Mouse (Mus musculus) kidney, embryonic 16.5 days (tissue): ENCODE results near the gene Usf2. TPM values are rescaled to one million over a fixed set of nuclear protein-coding genes. Genes with fewer than 3 reads are reported as not detected.
A peak's percentile ranks its signal among the peaks of the same experiment; 100 is the strongest.

ENCODE experiments used
- ATAC-seq: fragments of 200-750 bp; cut with Nextera tagmentation; 2 replicates; pipeline ENCODE4 v1.8.0; 2017; ENCODE audit warnings: moderate TSS enrichment; ENCODE audit not compliant: low FRiP score, low TSS enrichment
- H3K27ac ChIP-seq: fragments of 300-500 bp; sonication (generic); 2 replicates; pipeline ENCODE4 v1.5.1; 2014; ENCODE audit warnings: low read length
- H3K27me3 ChIP-seq: fragments of 300-500 bp; sonication (generic); 2 replicates; pipeline ENCODE4 v1.6.1; 2014; ENCODE audit warnings: low read length, control low read depth, mixed read lengths; ENCODE audit not compliant: insufficient read depth
- H3K36me3 ChIP-seq: fragments of 300-500 bp; sonication (generic); 2 replicates; pipeline ENCODE4 v1.6.1; 2014; ENCODE audit warnings: low read length, control low read depth, mixed read lengths; ENCODE audit not compliant: insufficient read depth
- H3K4me1 ChIP-seq: fragments of 300-500 bp; sonication (generic); 2 replicates; pipeline ENCODE4 v1.6.1; 2014; ENCODE audit warnings: low read length, control low read depth, mixed read lengths; ENCODE audit not compliant: insufficient read depth
- H3K4me2 ChIP-seq: fragments of 300-500 bp; sonication (generic); replicated peaks from 2 replicates; pipeline ENCODE4 v1.6.1; 2014; ENCODE audit warnings: low read depth, low read length
- H3K4me3 ChIP-seq: fragments of 300-500 bp; sonication (generic); 2 replicates; pipeline ENCODE4 v1.5.1; 2014; ENCODE audit warnings: mild to moderate bottlenecking, low read length
- H3K9ac ChIP-seq: fragments of 300-500 bp; sonication (generic); replicated peaks from 2 replicates; pipeline ENCODE4 v1.6.1; 2014; ENCODE audit warnings: low read length
- H3K9me3 ChIP-seq: fragments of 300-500 bp; sonication (generic); 2 replicates; pipeline ENCODE4 v1.6.1; 2016; ENCODE audit warnings: low read length, control low read depth
- WGBS: fragments of 180-500 bp; shearing (Covaris S2); extraction: QIAGEN DNeasy Blood & Tissue Kit; methylation state at CpG from one replicate; pipeline ENCODE4 v1.1.7; 2014; 5-methylcytosine and 5-hydroxymethylcytosine counted together
- polyA plus RNA-seq: library from polyadenylated mRNA; unstranded; fragments of >200 nt; fragmentation: Nextera tagmentation; extraction: Ambion mirVana; gene quantifications from 2 replicates; pipeline ENCODE4 v1.2.1, GENCODE M21; 2015

Usf2 gene
- 19.8 and 25.3 TPM in 2 replicates for polyA plus RNA-seq

- 0% methylated on average over 35 of the region's 82 CpGs for WGBS
- Histone ChIP-seq H3K36me3 (peaks cover 39% of the 10 kb centered on the region), H3K4me1 (peaks cover 22% of the 10 kb centered on the region), H3K4me2 (peak within 1 kb of the TSS; percentile 84), H3K27me3 (no peaks in the 10 kb centered on the region), H3K27ac (peak within 1 kb of the TSS; percentile 98), H3K9ac (peak within 1 kb of the TSS; percentile 93), H3K4me3 (peak within 1 kb of the TSS; percentile 74), H3K9me3 (no peaks in the 10 kb centered on the region)
- peak; percentile 60; the same call in 1 of the 2 replicates for ATAC-seq
Observed at GRCm38 (mm10) chr7:30956756-30957366, at the start of gene Usf2. Gene Usf2 (minus strand): TSS chr7:30956803.

- no peak overlapping the region for H3K27ac ChIP-seq
- 72% methylated on average over 8 of the region's 8 CpGs for WGBS
- peaks cover 9% of the 10 kb centered on the region for H3K4me1 ChIP-seq
- H3K36me3 ChIP-seq: no peaks in the 10 kb centered on the region
- no peak overlapping the region for H3K4me3 ChIP-seq
- H3K9ac ChIP-seq: no peak overlapping the region
- no peak for ATAC-seq
- no peaks in the 10 kb centered on the region for H3K27me3 ChIP-seq
- H3K9me3 ChIP-seq: no peaks in the 10 kb centered on the region
- H3K4me2 ChIP-seq: no peak overlapping the region
Observed at GRCm38 (mm10) chr7:31002650-31003049, 46.0 kb upstream of the Usf2 start.

GRCm38 (mm10) chr7:31000505-31001020 is 44.0 kb upstream of the Usf2 start:
- no peaks in the 10 kb centered on the region for H3K27me3 ChIP-seq
- no peak overlapping the region; the same call in 1 of the 2 replicates for H3K4me2 ChIP-seq
- peaks cover 6% of the 10 kb centered on the region for H3K9me3 ChIP-seq
- H3K9ac ChIP-seq: no peak overlapping the region
- no peaks in the 10 kb centered on the region for H3K36me3 ChIP-seq
- peaks cover 9% of the 10 kb centered on the region for H3K4me1 ChIP-seq
- no peak overlapping the region for H3K4me3 ChIP-seq
- peak; percentile 73 for ATAC-seq
- no peak overlapping the region for H3K27ac ChIP-seq
- WGBS: 28% methylated on average over 7 of the region's 7 CpGs

DNA sequence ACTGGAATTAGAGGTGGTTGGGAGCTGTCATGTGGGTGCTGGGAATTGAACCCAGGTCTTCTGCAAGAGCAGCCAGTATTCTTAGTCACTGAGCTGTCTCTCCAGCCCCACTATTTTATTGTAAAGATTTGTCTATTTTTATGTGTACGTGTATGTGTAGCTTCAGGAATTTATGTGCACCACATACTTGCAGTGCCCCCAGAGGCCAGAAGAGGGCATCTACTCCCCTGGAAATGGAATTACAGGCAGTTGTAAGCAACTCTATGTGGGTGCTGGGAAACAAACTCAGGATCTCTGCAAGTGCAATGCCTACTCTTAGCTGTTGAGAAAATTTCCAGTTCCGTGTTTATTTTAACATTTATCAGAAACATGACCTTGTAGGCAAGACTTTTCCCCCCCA is 39.9 kb upstream of the Usf2 start:
- 95% methylated on average over 2 of the region's 2 CpGs for WGBS
- no peak overlapping the region for H3K4me3 ChIP-seq
- no peaks in the 10 kb centered on the region for H3K36me3 ChIP-seq
- H3K9ac ChIP-seq: no peak overlapping the region
- H3K27me3 ChIP-seq: no peaks in the 10 kb centered on the region
- peaks cover 9% of the 10 kb centered on the region for H3K4me1 ChIP-seq
- ATAC-seq: no peak
- H3K27ac ChIP-seq: no peak overlapping the region
- H3K9me3 ChIP-seq: peaks cover 6% of the 10 kb centered on the region
- no peak overlapping the region for H3K4me2 ChIP-seq

DNA sequence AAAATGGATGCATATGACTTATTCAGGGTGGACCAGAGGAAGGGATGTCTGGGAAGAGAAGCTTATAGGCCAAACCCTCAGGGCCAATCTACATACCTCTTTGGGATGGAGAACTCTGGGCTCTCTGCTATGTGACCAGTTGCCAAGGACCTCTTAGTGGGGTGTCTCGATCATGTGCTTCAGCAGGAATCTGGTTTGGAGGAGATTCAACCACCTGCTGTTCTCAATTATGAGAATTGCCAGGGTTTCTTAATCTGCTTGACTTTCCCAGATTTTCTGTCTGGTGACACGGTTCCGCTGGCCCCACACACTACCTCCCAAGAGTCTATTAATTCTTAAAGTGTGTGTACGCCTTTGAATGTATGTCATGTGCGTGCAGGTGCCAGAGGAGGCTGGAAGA is 37.4 kb upstream of the Usf2 start:
- Histone ChIP-seq H3K4me2 (no peak overlapping the region), H3K4me1 (no peaks in the 10 kb centered on the region), H3K9me3 (peaks cover 6% of the 10 kb centered on the region), H3K4me3 (no peak overlapping the region), H3K9ac (no peak overlapping the region), H3K36me3 (no peaks in the 10 kb centered on the region), H3K27me3 (no peaks in the 10 kb centered on the region), H3K27ac (no peak overlapping the region)
- 83% methylated on average over 5 of the region's 5 CpGs for WGBS
- ATAC-seq: no peak

DNA sequence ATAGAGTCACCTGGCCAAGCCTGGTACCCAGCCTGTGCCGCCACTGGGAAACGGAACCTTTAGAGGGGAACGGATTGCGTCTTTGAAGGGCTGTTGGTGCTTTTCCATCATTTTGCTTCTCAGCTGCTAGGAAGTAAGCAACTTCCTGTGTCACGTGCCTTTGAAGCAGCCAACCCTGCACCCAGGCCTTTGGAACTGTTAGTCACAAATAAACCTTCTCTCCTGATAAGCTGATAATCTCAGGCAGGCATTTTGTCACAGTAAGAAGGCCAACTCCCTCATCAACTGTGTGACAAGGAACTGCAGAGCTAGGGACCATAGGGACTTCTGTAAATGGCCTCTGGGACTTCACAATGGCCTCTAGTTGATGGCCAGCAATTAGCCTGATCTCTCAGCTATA is 35.5 kb upstream of the Usf2 start:
- no peak overlapping the region for H3K4me3 ChIP-seq
- WGBS: 83% methylated on average over 5 of the region's 5 CpGs
- H3K4me2 ChIP-seq: no peak overlapping the region
- no peaks in the 10 kb centered on the region for H3K27me3 ChIP-seq
- no peak for ATAC-seq
- H3K9me3 ChIP-seq: peaks cover 6% of the 10 kb centered on the region
- H3K27ac ChIP-seq: no peak overlapping the region
- H3K4me1 ChIP-seq: no peaks in the 10 kb centered on the region
- no peak overlapping the region for H3K9ac ChIP-seq
- no peaks in the 10 kb centered on the region for H3K36me3 ChIP-seq

DNA sequence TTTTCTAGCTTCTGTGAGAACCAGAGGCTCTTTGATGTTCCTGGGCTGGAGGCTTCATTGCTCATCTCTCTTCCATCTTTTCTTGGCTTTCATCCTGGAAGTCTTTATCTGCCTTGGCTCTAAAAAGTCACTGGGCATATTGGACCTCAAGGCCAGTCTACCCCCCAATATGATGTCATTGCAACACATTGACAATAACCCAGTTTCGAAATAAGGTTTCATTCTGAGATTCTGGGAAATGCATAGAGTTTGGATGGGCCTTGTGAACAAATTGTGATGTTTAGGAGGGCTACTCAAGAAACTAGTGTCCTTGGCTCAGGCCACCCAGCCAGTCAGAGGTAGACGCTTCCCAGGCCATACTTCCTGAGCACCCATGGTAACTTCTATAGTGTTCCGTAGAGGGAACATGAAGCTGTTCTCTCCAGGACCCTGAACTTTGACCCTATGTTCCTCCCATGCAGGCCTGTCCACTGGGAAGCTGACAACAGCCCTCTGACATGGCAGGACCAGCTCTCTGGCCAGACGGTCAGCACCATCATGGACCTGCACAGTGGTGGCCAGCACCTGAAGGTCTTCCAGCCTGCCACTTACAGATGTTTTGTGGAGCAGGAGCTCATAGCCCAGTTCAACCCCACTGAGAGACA is 32.0 kb upstream of the Usf2 start:
- Histone ChIP-seq H3K9ac (no peak overlapping the region), H3K4me2 (no peak overlapping the region), H3K27me3 (no peaks in the 10 kb centered on the region), H3K36me3 (no peaks in the 10 kb centered on the region), H3K27ac (no peak overlapping the region), H3K9me3 (no peaks in the 10 kb centered on the region), H3K4me1 (no peaks in the 10 kb centered on the region), H3K4me3 (no peak overlapping the region)
- no peak for ATAC-seq
- WGBS: 86% methylated on average over 4 of the region's 4 CpGs

- Histone ChIP-seq H3K4me3 (no peak overlapping the region), H3K4me2 (no peak overlapping the region), H3K27me3 (no peaks in the 10 kb centered on the region), H3K9me3 (no peaks in the 10 kb centered on the region), H3K4me1 (no peaks in the 10 kb centered on the region), H3K9ac (no peak overlapping the region), H3K27ac (no peak overlapping the region), H3K36me3 (no peaks in the 10 kb centered on the region)
- no peak for ATAC-seq
- 86% methylated on average over 9 of the region's 9 CpGs for WGBS
Observed at GRCm38 (mm10) chr7:30985357-30985756, 28.8 kb upstream of the Usf2 start.

DNA sequence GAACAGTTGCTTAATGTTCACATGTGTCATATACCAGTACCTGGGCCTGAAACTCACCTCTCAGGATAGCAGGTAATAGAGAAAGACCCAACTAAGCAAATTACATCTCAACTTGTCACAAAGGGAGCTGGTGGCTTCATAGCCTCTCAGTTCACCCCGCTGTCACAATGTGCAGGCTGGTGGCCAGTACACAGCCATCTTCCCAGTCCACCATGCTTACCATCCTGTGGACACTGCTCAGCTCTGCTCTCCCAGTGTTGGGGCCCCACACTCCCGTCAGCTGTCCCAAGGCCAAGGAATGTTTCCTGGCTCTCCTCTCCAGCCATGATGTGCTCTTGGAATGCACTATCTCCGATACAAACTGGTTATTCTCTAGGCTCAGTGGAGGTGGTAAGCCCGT is 25.1 kb upstream of the Usf2 start:
- Histone ChIP-seq H3K4me1 (no peaks in the 10 kb centered on the region), H3K4me2 (no peak overlapping the region), H3K27ac (no peak overlapping the region), H3K4me3 (no peak overlapping the region), H3K9me3 (no peaks in the 10 kb centered on the region), H3K27me3 (no peaks in the 10 kb centered on the region), H3K9ac (no peak overlapping the region), H3K36me3 (no peaks in the 10 kb centered on the region)
- no peak for ATAC-seq
- 88% methylated on average over 4 of the region's 4 CpGs for WGBS
